Mouse (Mus musculus): ENCODE results near the gene Irf2bp2.

Gene Irf2bp2

GRCm38 (mm10) chr8:126567674-126568073 is 26.1 kb downstream of the Irf2bp2 start:
- no peak for DNase-seq (ENCODE audit: low spot score)

DNA sequence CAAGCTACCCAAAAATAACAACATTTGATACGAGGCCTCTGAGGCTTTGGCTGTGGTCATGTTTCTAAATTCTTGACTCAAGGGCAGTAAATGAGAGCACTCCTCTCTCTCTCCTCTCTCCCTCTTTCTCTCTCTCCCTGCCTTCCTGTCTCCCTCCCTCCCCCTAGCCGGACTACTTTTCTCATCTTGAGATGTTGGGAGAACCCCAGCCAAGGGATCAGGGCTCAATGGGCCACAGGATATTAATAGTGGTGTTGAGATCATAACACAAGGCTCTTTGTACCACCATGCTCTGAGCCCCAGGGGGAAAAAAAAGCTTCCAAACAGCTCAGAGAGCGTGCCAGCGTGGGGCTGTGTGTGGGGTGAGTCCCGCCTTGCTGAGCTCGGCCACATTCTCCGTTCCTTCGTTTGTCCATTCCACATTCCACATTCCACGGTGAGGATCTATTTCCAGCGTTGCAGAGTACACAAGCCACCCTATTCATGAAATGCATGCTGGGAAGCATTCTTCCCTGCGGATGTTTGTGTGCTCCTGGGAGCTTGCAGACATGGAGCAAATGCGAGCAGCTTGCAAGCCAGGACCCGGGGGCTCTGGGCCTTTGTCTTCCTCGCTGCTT is 27.2 kb downstream of the Irf2bp2 start:
- peak; percentile 70 for DNase-seq (ENCODE audit: low spot score)

DNA sequence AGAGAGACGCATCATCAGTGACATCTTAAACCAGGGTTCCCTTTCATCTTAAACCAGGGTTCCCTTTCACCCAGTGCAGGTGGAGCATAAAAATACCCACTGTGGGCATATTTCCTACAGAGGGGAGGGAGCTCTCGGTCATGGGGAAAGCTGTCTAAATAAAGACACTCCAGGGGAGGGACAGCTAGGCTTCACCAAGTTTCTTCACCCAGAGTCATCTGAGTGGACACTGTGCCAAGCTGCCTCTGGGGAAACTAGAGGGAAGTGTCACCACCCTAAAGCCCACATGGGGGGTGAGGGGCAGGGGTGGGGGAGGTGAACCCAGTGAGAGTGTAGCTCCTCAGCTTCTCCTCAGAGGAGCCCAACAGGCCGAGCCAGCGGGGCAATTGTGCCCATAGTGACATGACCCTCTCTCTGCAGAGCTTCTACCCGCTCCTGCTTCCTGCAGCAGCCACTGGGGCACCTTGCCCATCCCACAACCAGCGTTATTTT is 27.8 kb downstream of the Irf2bp2 start:
- no peak for DNase-seq (ENCODE audit: low spot score)

GRCm38 (mm10) chr8:126565231-126565781 is 28.5 kb downstream of the Irf2bp2 start:
- no peak for DNase-seq (ENCODE audit: low spot score)

DNA sequence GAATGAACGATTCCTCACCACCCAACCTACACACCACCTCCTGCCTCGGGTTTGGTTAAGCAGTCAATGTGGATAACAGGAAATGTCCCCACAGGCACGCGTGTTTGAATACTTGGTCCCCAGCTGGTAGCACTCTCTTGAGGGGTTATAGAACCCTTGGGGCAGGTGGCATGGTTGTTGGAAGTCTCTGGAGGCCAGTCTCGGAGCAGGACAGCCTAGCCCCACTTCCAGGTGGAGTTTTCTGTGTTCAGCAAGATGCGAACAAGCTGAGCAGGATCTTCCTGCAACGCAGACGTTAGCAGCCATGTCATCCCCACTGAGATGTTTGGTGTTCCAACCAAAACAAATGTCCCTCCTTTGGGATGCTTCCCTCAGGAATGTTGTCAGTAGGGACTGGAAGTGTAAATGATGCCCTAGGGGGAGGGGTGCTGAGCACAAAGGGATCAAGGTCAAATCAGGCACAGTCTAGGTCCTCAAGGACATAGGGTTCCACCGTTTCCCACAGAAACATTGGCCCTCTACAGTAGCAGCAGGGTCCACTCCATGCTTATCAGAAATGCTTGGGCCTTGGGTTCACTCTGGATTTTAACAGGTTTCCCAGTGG is 29.1 kb downstream of the Irf2bp2 start:
- DNase-seq (ENCODE audit: low spot score), result no peak

- DNase-seq (ENCODE audit: low spot score), result no peak
Observed at GRCm38 (mm10) chr8:126561316-126561841, 32.4 kb downstream of the Irf2bp2 start.

GRCm38 (mm10) chr8:126558400-126558953 is 35.3 kb downstream of the Irf2bp2 start:
- DNase-seq (ENCODE audit: low spot score), result no peak

DNA sequence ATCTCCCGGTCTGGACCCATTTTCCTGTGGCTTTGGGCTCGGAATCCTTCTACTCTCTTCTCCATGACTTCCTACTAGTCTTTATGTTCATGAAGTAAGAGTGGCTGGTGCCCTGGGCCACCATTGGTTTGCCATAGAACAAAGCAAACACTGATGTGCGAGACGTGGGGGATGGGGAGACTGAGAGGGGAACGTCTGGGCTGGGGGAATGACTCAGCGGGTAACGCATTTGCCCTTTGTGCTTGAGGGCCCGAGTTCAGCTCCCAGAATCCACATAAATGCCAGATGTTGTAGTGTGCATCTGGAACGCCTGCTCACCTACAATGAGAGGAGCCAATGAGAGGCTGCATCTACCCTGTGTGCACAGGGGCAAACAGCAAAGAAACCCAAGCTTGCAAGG is 36.4 kb downstream of the Irf2bp2 start:
- peak; percentile 66 for DNase-seq (ENCODE audit: low spot score)

GRCm38 (mm10) chr8:126556691-126557090 is 37.1 kb downstream of the Irf2bp2 start:
- no peak for DNase-seq (ENCODE audit: low spot score)

- no peak for DNase-seq (ENCODE audit: low spot score)
Observed at GRCm38 (mm10) chr8:126554741-126555140, 39.0 kb downstream of the Irf2bp2 start.

DNA sequence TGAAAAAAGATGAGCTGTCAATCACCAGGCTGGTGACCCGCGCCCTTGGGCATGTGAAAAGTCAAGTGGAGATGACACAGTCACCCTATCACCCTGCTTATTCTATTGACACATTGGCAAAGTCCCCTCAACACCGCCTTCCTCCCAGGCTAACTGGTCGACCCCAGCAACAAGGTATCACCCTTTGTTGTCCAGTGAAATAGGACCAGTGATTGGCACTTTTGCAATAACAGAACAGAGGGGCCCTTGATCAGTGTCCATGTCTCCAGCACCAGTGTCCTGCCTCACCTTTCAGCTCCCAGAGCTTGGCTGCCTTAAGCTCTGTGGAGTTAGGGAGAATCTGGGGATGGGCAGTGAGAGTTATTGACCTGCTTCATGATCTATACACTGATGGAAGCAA is 41.9 kb downstream of the Irf2bp2 start:
- DNase-seq (ENCODE audit: low spot score), result no peak

- DNase-seq (ENCODE audit: low spot score), result no peak
Observed at GRCm38 (mm10) chr8:126550944-126551357, 42.8 kb downstream of the Irf2bp2 start.

DNA sequence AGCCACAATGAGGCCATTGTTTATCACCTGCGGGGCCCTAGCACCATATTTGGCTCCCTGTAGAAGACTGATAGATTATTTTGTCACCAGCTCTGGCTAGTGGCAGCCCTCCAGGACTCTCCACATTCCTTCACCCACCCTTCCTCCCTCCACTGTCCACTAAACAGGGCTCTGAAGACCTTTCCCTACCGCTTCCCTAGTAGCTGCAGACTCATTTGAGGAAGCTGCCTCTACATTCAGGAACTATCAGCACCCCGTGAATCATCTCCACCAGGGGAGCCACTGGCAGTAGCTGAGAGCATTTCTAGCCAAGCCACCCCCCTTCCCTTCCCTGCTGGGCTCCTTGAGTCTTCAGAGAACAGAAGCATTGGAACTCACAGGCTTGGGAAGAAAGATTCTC is 45.9 kb downstream of the Irf2bp2 start:
- DNase-seq (ENCODE audit: low spot score), result no peak

GRCm38 (mm10) chr8:126547361-126547760 is 46.4 kb downstream of the Irf2bp2 start:
- DNase-seq (ENCODE audit: low spot score), result no peak

GRCm38 (mm10) chr8:126546480-126546879 is 47.3 kb downstream of the Irf2bp2 start:
- no peak for DNase-seq (ENCODE audit: low spot score)

DNA sequence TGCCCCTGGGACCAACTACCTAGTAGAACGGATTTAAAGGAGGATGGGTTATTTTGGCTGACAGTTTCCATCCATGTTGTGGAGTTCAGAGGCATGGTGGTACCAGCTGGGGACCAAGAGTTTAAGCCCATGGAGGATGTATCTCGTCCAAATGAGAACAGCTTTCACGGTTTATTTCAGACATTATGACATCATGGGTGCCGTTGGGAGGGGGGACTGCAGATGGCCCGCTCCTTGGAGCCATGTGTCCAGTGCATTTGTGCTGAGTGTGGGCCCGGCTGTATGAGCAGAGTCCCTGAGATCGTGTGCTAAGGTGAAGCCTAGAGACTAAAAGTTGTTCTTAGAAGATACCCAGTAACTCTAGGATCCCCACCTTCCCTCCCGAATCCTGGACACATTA is 50.4 kb downstream of the Irf2bp2 start:
- DNase-seq (ENCODE audit: low spot score), result no peak

- DNase-seq (ENCODE audit: low spot score), result no peak
Observed at GRCm38 (mm10) chr8:126542757-126543156, 51.0 kb downstream of the Irf2bp2 start.

DNA sequence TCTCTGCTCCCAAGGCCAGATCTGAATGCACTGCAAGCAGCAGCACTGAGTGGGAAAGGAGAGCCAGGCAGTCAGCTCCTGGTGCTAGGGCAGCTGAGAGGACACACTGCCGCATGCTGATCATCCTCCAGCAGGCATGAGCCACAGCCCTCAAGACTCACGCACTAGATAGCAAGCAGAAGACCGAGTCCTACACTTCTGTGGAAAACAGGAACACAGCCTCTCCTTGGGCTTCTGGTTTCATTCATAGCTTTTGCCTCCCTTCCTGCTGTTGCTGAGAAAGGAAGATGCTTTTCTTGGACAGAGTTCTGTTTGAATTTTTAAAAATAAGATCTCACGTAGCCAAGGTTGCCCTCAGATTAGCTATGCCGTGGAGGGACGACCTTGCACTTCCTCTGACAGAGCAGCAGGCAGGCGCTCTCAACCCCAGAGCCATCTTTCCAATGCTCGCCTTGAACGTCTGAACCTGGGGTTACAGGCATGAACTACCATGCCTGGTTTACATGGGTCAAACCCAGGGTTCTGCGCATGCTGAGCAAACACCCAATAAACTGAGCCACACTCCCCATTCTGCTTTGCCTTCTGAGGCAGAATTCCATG is 51.6 kb downstream of the Irf2bp2 start:
- no peak for DNase-seq (ENCODE audit: low spot score)

GRCm38 (mm10) chr8:126540298-126540697 is 53.5 kb downstream of the Irf2bp2 start:
- no peak for DNase-seq (ENCODE audit: low spot score)

- DNase-seq (ENCODE audit: low spot score), result peak; percentile 45
Observed at GRCm38 (mm10) chr8:126539355-126540093, 54.3 kb downstream of the Irf2bp2 start.

DNA sequence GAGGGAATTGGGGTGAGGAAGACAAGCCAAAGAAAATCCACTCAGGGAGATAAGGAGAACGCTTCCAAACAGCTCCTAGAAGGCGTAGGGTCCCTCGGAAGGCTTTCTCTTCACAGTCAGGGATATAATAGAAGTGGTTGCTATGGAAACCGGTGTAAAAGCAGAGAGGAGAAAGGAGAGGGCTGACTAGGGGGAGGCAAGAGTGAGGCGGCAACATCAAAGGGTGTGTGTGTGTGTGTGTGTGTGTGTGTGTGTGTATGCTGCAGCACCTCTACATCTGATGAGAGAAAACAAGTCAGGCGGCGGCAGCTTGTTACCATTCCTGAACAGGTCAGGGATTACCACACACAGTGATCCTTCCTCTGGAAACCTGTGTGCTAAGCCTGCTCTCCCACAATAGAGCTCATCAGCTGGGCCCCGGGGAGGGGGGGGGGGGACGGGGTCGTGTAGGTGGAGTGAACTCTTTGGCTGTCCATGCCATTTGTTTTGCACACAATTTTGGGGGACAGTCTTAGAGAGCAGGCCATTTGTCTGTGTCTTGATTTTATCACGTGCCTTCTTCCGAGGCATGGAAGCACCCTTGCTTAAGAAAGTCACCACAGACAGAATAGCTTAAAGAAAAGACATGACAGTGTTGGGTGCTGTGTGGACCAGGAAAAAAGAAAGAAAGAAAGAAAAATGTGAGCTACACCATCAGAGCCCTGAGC is 55.0 kb downstream of the Irf2bp2 start:
- peak; percentile 92 for DNase-seq (ENCODE audit: low spot score)

Measured in embryo, embryonic 10.5 days (tissue).